Mouse (Mus musculus): ENCODE measurements at regions not wholly inside any gene's neighbourhood (a gene's known extent, or its start where the extent isn't known, plus 50 kb on each side); places are given as distances from the start of the nearest gene placed in this dataset.
A peak's percentile ranks its signal among the peaks of the same experiment; 100 is the strongest.
"Not testable (repeated sequence)": the region's sequence is repeated elsewhere in the genome, so short reads cannot be mapped to it uniquely, and the experiment has no call there.

- peak; percentile 4 for DNase-seq (ENCODE audit: low read depth, low spot score)
Measured at GRCm38 (mm10) chr13:65563303-65563702, 50.8 kb downstream of the Gm10139 start.

- DNase-seq (ENCODE audit: low read depth, low spot score), result not testable (repeated sequence)
Measured at GRCm38 (mm10) chr13:65586231-65586630, 73.8 kb downstream of the Gm10139 start.

GRCm38 (mm10) chr13:65620199-65620598, 107.7 kb downstream of the Gm10139 start:
- peak; percentile 81 for DNase-seq (ENCODE audit: low read depth, low spot score)

GRCm38 (mm10) chr13:65650297-65650696, 137.8 kb downstream of the Gm10139 start:
- peak; percentile 49 for DNase-seq (ENCODE audit: low read depth, low spot score)

DNA sequence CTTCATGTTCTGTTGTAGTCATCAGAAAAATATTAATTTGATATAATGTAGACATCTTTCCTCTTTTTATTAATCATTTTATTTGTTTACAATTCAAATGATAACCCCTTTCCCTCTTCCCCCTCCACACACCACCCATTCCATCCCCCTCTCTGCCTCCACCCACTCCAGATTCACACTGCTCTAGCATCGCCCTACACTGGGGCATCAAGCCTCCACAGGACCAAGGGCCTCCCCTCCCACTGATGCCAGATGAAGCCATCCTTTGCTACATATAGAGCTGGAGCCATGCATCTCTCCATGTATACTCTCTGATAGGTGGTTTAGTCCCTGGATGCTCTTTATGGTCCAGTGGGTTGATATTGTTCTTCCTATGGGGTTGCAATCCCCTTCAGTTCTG, 147.4 kb downstream of the Gm10139 start:
- DNase-seq (ENCODE audit: low read depth, low spot score), result not testable (repeated sequence)
